Mouse (Mus musculus): ENCODE data around the gene Cnpy1. TPM values are rescaled to one million over a fixed set of nuclear protein-coding genes. Genes with fewer than 3 reads are reported as not detected.

Gene Cnpy1
- polyA plus RNA-seq, 1 experiment from 2014 or later = not detected

Other genes starting within 250 kb of the Cnpy1 start
- 26.6 and 34.0 TPM in 2 replicates for gene Insig1, start 174.4 kb downstream of the Cnpy1 start, polyA plus RNA-seq (2014; fragmentation: Nextera tagmentation; extraction: Ambion mirVana)
- not detected in 2 replicates for gene En2, start 80.1 kb downstream of the Cnpy1 start, polyA plus RNA-seq (2014; fragmentation: Nextera tagmentation; extraction: Ambion mirVana)
- gene Rbm33, start 71.3 kb upstream of the Cnpy1 start, polyA plus RNA-seq (2014; fragmentation: Nextera tagmentation; extraction: Ambion mirVana) = 14.2 and 14.4 TPM in 2 replicates
- not detected in 2 replicates for gene Shh, start 221.4 kb upstream of the Cnpy1 start, polyA plus RNA-seq (2014; fragmentation: Nextera tagmentation; extraction: Ambion mirVana)

Data from heart, embryonic 14.5 days (tissue).